Mouse (Mus musculus) embryonic stem cell, embryonic (primary cell): Measurements from ENCODE around the gene Tenm4.

ENCODE experiments used
- CTCF ChIA-PET, 4 experiments: fragments of 300-600 bp in 2 of 4; fragments of 350-600 bp in 2 of 4; sonication (Branson Sonifier 250); formaldehyde crosslinking; loops; one replicate each; lab custom pipeline; 2022; ENCODE audit warnings: inconsistent platforms in 2 of 4; lab: Charles Lee
- POLR2A ChIA-PET, 4 experiments: fragments of 300-600 bp in 2 of 4; fragments of 350-600 bp in 2 of 4; sonication (Branson Sonifier 250); formaldehyde crosslinking; loops; one replicate each; lab custom pipeline; 2022; ENCODE audit warnings: antibody characterized with exemption in 4 of 4, inconsistent platforms in 1 of 4; lab: Charles Lee

Gene Tenm4

GRCm38 (mm10) chr7:96406630-96407214 lies 235.7 kb downstream of the Tenm4 start:
- CTCF ChIA-PET = no interaction called here
- POLR2A ChIA-PET = interaction anchor here in 1 of 4 experiments (1.5 kb wide), 1 partner anchor 21 kb away, joined by 3 read pairs; no protein-coding TSS in a partner anchor

- POLR2A ChIA-PET = interaction anchor here in 1 of 4 experiments (1.0 to 1.5 kb wide), 3 partner anchors 9 to 19 kb away, joined by 3 read pairs; no protein-coding TSS in a partner anchor
- CTCF ChIA-PET = interaction anchor here in 1 of 4 experiments (0.7 kb wide), 1 partner anchor 147 kb away, joined by 3 read pairs; no protein-coding TSS in a partner anchor
Measured at GRCm38 (mm10) chr7:96408161-96408889, 237.3 kb downstream of the Tenm4 start.

- POLR2A ChIA-PET = interaction anchor here in 1 of 4 experiments (1.3 kb wide), 1 partner anchor 8 kb away, joined by 3 read pairs; no protein-coding TSS in a partner anchor
- CTCF ChIA-PET = interaction anchor here in 1 of 4 experiments (0.6 kb wide), 1 partner anchor 170 kb away, joined by 7 read pairs; no protein-coding TSS in a partner anchor
Measured at GRCm38 (mm10) chr7:96409323-96409880, 238.4 kb downstream of the Tenm4 start.

- POLR2A ChIA-PET = interaction anchor here in 1 of 4 experiments (0.6 to 2.3 kb wide), 3 partner anchors 13 to 854 kb away, joined by 3 to 7 read pairs (median 4); no protein-coding TSS in a partner anchor
- CTCF ChIA-PET = interaction anchor here in 1 of 4 experiments (0.6 kb wide), 1 partner anchor 141 kb away, joined by 4 read pairs; no protein-coding TSS in a partner anchor
Measured at GRCm38 (mm10) chr7:96413822-96414221, 242.8 kb downstream of the Tenm4 start.

DNA sequence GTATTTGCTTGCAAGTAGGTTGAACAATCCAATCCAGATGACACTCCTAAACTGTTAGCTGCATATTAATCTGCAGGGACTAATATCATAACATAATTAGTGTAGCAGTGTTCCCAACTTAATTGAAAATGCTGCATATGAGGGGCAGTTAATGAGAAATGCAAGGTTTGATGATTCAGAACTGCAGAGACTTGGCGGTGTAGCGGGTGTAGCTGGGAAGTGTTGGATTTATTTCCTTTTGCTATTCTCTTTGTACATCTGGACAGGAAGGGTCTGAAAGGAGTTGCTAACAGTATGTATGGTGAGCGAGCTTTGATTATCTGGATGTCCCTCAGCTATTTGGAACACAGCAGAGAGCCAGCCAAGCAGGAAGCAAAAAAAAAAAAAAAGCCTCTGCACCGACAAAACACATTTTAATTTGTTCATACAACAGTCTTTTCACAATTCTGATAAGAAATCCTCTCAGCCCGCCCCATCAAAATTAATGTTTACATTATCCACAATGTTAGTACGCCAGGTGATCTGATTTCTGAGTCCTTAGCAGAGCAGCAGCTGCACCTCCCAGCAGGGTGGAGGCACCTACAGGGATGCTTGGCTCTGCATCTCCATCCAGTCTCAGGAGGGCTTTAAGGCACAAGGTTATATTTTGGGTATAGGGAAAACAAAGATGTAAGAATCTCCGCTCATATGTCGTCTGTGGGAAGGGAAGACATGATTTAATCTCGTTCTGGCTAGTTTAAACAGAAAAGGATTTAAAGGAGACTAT lies 243.4 kb downstream of the Tenm4 start:
- ChIA-PET CTCF (interaction anchor here in 1 of 4 experiments (0.6 kb wide), 1 partner anchor 141 kb away, joined by 4 read pairs; no protein-coding TSS in a partner anchor), POLR2A (interaction anchor here in 1 of 4 experiments (0.6 to 2.3 kb wide), 3 partner anchors 12 to 853 kb away, joined by 3 to 7 read pairs (median 4); no protein-coding TSS in a partner anchor)

- POLR2A ChIA-PET = interaction anchor here in 1 of 4 experiments (1.0 kb wide), 1 partner anchor 8 kb away, joined by 3 read pairs; no protein-coding TSS in a partner anchor
Measured at GRCm38 (mm10) chr7:96417251-96418004, 246.4 kb downstream of the Tenm4 start.

GRCm38 (mm10) chr7:96418146-96418545 lies 247.1 kb downstream of the Tenm4 start:
- POLR2A ChIA-PET = interaction anchor here in 1 of 4 experiments (1.0 kb wide), 1 partner anchor 9 kb away, joined by 3 read pairs; no protein-coding TSS in a partner anchor
- CTCF ChIA-PET = no interaction called here

More at GRCm38 (mm10) chr7:96417251-96418004, 246.4 kb downstream of the Tenm4 start:
- CTCF ChIA-PET = no interaction called here

DNA sequence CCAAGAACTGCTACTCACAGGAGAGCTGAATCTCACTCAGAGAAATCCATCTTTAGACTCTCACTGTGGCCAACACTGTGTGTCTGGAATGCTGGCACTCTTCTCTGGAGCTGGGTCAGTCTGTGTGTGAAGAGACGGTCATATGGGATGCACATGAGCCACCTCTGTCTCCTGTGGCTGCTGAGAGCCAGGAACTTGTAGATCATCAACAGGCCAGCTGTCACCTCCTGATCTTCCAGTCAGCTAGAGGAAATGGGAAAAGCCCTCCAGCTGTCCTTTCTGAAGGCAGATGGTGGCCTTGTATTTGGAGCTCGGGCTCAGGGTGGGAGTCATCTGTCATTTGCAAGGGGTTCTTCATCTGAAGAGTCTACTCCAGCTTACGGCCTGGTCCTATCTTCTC lies 249.0 kb downstream of the Tenm4 start:
- ChIA-PET CTCF (no interaction called here), POLR2A (interaction anchor here in 2 of 4 experiments (1.2 to 1.3 kb wide), 2 partner anchors 11 kb away, joined by 3 read pairs; no protein-coding TSS in a partner anchor)

DNA sequence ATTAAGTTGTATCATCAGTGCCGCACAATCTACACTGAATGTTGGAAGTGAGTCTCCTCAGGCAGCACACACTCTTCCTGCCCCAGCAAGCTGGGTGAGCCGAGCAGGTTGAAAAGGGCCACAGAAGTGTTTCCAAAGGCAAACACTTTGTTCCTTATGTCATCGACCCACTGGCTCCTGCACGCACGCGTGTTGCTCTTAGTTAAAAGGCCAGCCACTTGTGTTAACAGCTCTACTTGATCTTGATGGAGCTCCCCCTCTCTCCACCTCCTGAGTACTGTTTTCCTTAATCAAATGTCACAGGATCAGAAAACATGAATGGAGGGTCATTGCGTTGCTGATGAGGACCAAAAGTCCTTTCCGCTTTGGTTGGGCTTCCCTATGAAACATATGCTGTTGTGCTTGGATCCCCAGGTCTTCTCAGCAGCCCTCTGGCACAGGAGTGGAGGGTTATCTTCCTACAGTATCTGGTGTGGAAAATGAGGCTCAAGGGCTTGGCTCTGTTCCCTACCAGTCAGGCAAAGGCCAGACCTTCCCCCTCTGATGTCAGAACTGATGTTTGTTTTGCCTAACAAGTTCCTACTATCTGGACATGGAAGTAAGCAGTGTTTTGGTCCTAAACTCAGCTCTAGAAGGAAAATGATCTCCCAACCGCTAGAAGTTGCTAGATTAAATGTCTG lies 250.0 kb downstream of the Tenm4 start:
- ChIA-PET POLR2A (interaction anchor here in 2 of 4 experiments (1.2 to 1.3 kb wide), 2 partner anchors 10 kb away, joined by 3 read pairs; no protein-coding TSS in a partner anchor), CTCF (no interaction called here)

GRCm38 (mm10) chr7:96426954-96427353 lies 255.9 kb downstream of the Tenm4 start:
- CTCF ChIA-PET = interaction anchor here in 1 of 4 experiments (0.6 kb wide), 1 partner anchor 300 kb away, joined by 4 read pairs; no protein-coding TSS in a partner anchor
- POLR2A ChIA-PET = interaction anchor here in 1 of 4 experiments (1.2 to 1.7 kb wide), 2 partner anchors 12 to 19 kb away, joined by 3 to 7 read pairs; no protein-coding TSS in a partner anchor

- ChIA-PET POLR2A (interaction anchor here in 1 of 4 experiments (0.7 kb wide), 1 partner anchor 426 kb away, joined by 3 read pairs; no protein-coding TSS in a partner anchor), CTCF (interaction anchor here in 1 of 4 experiments (0.7 kb wide), 1 partner anchor 265 kb away, joined by 3 read pairs; no protein-coding TSS in a partner anchor)
Measured at GRCm38 (mm10) chr7:96433307-96433706, 262.3 kb downstream of the Tenm4 start.

- CTCF ChIA-PET = no interaction called here
- POLR2A ChIA-PET = interaction anchor here in 1 of 4 experiments (0.6 to 0.8 kb wide), 2 partner anchors 40 to 57 kb away, joined by 3 read pairs; no protein-coding TSS in a partner anchor
Measured at GRCm38 (mm10) chr7:96438392-96438791, 267.3 kb downstream of the Tenm4 start.

DNA sequence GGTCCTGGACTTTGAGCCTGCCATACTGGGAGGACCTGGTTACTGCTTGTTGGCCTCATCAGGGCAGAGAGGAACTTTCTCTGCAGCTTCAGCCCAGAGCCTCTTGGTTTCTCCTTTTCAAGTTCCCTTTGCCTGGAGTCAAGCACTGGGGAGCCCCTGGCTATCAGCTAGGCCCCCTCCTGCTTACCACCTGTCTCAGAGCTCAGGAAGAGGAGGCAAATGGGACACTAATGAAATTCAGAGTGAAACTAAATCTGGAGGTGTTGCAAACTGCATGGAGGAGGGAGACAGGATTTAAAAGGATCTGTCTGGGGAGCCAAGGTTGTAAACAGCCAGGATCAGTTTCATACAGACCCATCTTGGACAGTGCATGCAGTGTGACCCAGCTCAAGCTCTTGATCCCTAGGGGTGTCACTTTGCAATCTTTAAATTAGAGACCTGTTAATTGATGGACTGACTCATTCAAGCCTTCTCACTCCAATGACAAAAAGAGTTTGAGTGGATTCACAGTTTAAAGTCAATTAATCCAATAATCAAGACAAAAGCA lies 269.2 kb downstream of the Tenm4 start:
- POLR2A ChIA-PET = interaction anchor here in 1 of 4 experiments (1.1 kb wide), 1 partner anchor 34 kb away, joined by 3 read pairs; no protein-coding TSS in a partner anchor
- CTCF ChIA-PET = no interaction called here

- CTCF ChIA-PET = no interaction called here
- POLR2A ChIA-PET = interaction anchor here in 1 of 4 experiments (1.0 kb wide), 1 partner anchor 8 kb away, joined by 3 read pairs; no protein-coding TSS in a partner anchor
Measured at GRCm38 (mm10) chr7:96445771-96446170, 274.7 kb downstream of the Tenm4 start.

- ChIA-PET POLR2A (interaction anchor here in 2 of 4 experiments (0.6 to 1.4 kb wide), 4 partner anchors 10 to 27 kb away, joined by 3 read pairs; no protein-coding TSS in a partner anchor), CTCF (interaction anchor here in 1 of 4 experiments (0.7 kb wide), 1 partner anchor 243 kb away, joined by 3 read pairs; no protein-coding TSS in a partner anchor)
Measured at GRCm38 (mm10) chr7:96447806-96448397, 276.9 kb downstream of the Tenm4 start.
